In the genomic region with DNA sequence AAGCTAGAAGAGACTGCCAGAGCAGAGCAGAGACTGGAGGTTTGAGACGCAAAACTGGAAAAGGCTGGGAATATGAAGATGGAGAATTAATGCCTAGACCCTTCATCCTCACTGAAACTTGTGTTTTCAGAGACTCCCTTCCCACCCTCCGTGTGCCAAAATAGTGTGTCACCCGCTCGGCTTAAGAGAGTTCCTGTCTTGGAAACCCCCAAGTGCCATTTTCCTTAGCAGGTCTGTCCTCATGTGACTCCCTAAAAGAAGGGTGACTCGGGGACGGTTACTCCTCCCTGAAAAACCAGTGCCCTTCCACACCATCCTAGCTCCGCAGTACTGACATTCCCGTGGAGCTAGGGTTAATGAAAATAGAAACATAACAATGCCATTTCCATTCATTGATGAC, we compare ENCODE assay signal across 8 mouse cellular contexts. TPM values are rescaled to one million over a fixed set of nuclear protein-coding genes. Genes with fewer than 3 reads are reported as not detected.
DNase-seq lines count a peak whose midpoint lies in the region; ATAC-seq and TF ChIP-seq lines count a peak whose summit lies in the region.

No protein-coding gene starts in this region.

- no peaks in the 10 kb centered on the region for H3K36me3 ChIP-seq in heart, embryonic 10.5 days
- no peaks in the 10 kb centered on the region for H3K36me3 ChIP-seq in forebrain, embryonic 12.5 days (replicated peaks)
- H3K36me3 ChIP-seq in liver, embryonic 14.5 days (replicated peaks; ENCODE audit: control insufficient read depth, insufficient read depth, low read depth): no peaks in the 10 kb centered on the region

- H3K4me2 ChIP-seq in forebrain, embryonic 12.5 days: peak overlapping the region; percentile 70
- peak overlapping the region; percentile 99 for H3K4me2 ChIP-seq in liver, embryonic 14.5 days (ENCODE audit: low read depth)

- no peak for DNase-seq in heart, embryonic 10.5 days (ENCODE audit: low spot score)
- DNase-seq in heart, postnatal 10 days: no peak
- DNase-seq in CD4-positive, CD25-positive, alpha-beta regulatory T cell, adult 2 months (ENCODE audit: low read depth, low spot score): peak; percentile 46
- DNase-seq in liver, embryonic 14.5 days (ENCODE audit: low read depth in 3 of 3, low spot score in 3 of 3): no peak
- no peak for DNase-seq in adipocyte (ENCODE audit: low spot score)
- no peak for DNase-seq in retina, postnatal 1 day
- DNase-seq in frontal cortex, postnatal 10 days (ENCODE audit: low spot score in 2 of 2): no peak

- H3K9me3 ChIP-seq in heart, embryonic 10.5 days: no peaks in the 10 kb centered on the region
- H3K9me3 ChIP-seq in forebrain, embryonic 12.5 days: no peaks in the 10 kb centered on the region
- no peaks in the 10 kb centered on the region for H3K9me3 ChIP-seq in liver, embryonic 14.5 days (ENCODE audit: control insufficient read depth, low read length)

- 0 out of 2 replicates have a peak, but pooled peaks have one; percentile 1 for ATAC-seq in forebrain, embryonic 12.5 days (ENCODE audit: low FRiP score)
- ATAC-seq in liver, embryonic 14.5 days (ENCODE audit: insufficient read depth): no peak

- H3K4me1 ChIP-seq in heart, embryonic 10.5 days: peaks cover 44% of the 10 kb centered on the region
- H3K4me1 ChIP-seq in forebrain, embryonic 12.5 days: peaks cover 46% of the 10 kb centered on the region
- peaks cover 38 to 46% of the 10 kb centered on the region in 2 experiments for H3K4me1 ChIP-seq in liver, embryonic 14.5 days (replicated peaks; ENCODE audit: control insufficient read depth in 2 of 2, insufficient read depth in 2 of 2, low read length in 1 of 2)

- peak overlapping the region; percentile 97 for H3K4me3 ChIP-seq in heart, embryonic 10.5 days
- peak overlapping the region; percentile 92 for H3K4me3 ChIP-seq in forebrain, embryonic 12.5 days (replicated peaks)
- H3K4me3 ChIP-seq in liver, embryonic 14.5 days (ENCODE audit: insufficient read depth in 1 of 2, low read depth in 2 of 2, low read length in 2 of 2): peak overlapping the region; percentile 14 to 86

- peak overlapping the region; percentile 99 for H3K27ac ChIP-seq in heart, embryonic 10.5 days
- H3K27ac ChIP-seq in forebrain, embryonic 12.5 days: peak overlapping the region; percentile 98
- no peak overlapping the region for H3K27ac ChIP-seq in liver, embryonic 14.5 days

- no peak for TF ChIP-seq CTCF in liver, embryonic 14.5 days (IDR thresholded peaks at IDR 0.05; ENCODE audit: low read depth)

- intact Hi-C loops in heart, postnatal 10 days (cut with DNase I): loop anchor here (2.0 kb wide), 1 partner anchor 23 kb away; a partner anchor contains a TSS

- no peak for TF ChIP-seq EP300 in liver, embryonic 14.5 days (IDR thresholded peaks at IDR 0.05; ENCODE audit: low read depth)

- under 1% methylated on average over 8 of the region's 8 CpGs for WGBS in heart, embryonic 10.5 days
- 2% methylated on average over 8 of the region's 8 CpGs for WGBS in forebrain, embryonic 12.5 days
- 3% methylated on average over 8 of the region's 8 CpGs for WGBS in liver, embryonic 14.5 days (ENCODE audit: insufficient replicate concordance)

- H3K27me3 ChIP-seq in heart, embryonic 10.5 days (ENCODE audit: insufficient read depth, poor library complexity, severe bottlenecking): peaks cover 8% of the 10 kb centered on the region; the same call in 1 of the 2 replicates
- no peaks in the 10 kb centered on the region for H3K27me3 ChIP-seq in forebrain, embryonic 12.5 days
- H3K27me3 ChIP-seq in liver, embryonic 14.5 days (ENCODE audit: control insufficient read depth, insufficient read depth, low read length): peaks cover 12% of the 10 kb centered on the region

- peak overlapping the region; percentile 96 for H3K9ac ChIP-seq in forebrain, embryonic 12.5 days
- peak overlapping the region; percentile 78; the same call in 1 of the 2 replicates for H3K9ac ChIP-seq in liver, embryonic 14.5 days (replicated peaks)

RNA-seq across cellular contexts. Expression of a gene that starts 0.2 kb away (rescaled TPM):
- 80.6 and 114 TPM in 2 replicates for polyA plus RNA-seq in heart, embryonic 10.5 days (2016; fragmentation: Nextera tagmentation; extraction: Ambion mirVana)
- total RNA-seq in heart, postnatal 10 days (2021): 10 to 100 TPM; 55.1 to 56.9 TPM
- polyA plus RNA-seq in forebrain, embryonic 12.5 days (2016; fragmentation: Nextera tagmentation; extraction: Ambion mirVana): 119 and 123 TPM in 2 replicates
- polyA plus RNA-seq in liver, embryonic 14.5 days (2012; rRNA removed): 15.3 and 17.6 TPM in 2 replicates
- 42.6 and 43.4 TPM in 2 replicates for polyA plus RNA-seq in liver, embryonic 14.5 days (2014; fragmentation: Nextera tagmentation; extraction: Ambion mirVana)

RNA-seq across cellular contexts. Expression of a gene that starts 22.8 kb away (rescaled TPM):
- polyA plus RNA-seq in heart, embryonic 10.5 days (2016; fragmentation: Nextera tagmentation; extraction: Ambion mirVana): 79.1 and 88.0 TPM in 2 replicates
- 10 to 100 TPM; 84.6 to 94.3 TPM for total RNA-seq in heart, postnatal 10 days (2021)
- 68.3 and 70.9 TPM in 2 replicates for polyA plus RNA-seq in forebrain, embryonic 12.5 days (2016; fragmentation: Nextera tagmentation; extraction: Ambion mirVana)
- 33.4 and 43.4 TPM in 2 replicates for polyA plus RNA-seq in liver, embryonic 14.5 days (2012; rRNA removed)
- 64.1 and 65.4 TPM in 2 replicates for polyA plus RNA-seq in liver, embryonic 14.5 days (2014; fragmentation: Nextera tagmentation; extraction: Ambion mirVana)
